Mouse (Mus musculus): Measurements from ENCODE around the gene H2-Oa.

DNA sequence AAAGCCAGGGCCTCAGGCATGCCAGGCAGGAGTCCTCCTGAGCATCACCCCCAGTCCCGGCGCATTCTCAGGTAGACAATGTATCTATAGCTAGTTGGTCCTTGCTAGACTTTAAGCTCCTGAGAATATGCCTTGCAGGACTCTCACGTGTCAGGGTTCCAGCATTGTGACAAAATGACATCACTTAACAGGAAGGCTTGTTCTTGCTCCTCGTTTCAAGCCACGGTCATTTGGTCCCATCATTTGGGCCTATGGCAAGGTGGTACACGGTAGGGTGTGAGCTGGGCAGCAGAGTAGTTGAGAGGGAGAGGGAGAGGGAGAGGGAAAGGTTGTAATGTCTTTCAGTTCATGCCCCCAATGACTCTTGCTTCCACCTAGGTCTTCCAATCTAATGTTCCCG lies 39.8 kb downstream of the H2-Oa start:
- TF ChIP-seq CTCF (IDR thresholded peaks at IDR 0.05) (no peak), EP300 (IDR thresholded peaks at IDR 0.05) (no peak)

Data from lung, postnatal 0 days (tissue).